Mouse (Mus musculus) MEL (cell line): ENCODE results near the gene Nod1. TPM values are rescaled to one million over a fixed set of nuclear protein-coding genes. Genes with fewer than 3 reads are reported as not detected.
A peak's percentile ranks its signal among the peaks of the same experiment; 100 is the strongest.

Experiments
- DNase-seq: peaks from one replicate; pipeline ENCODE4 v3.0.0; 2011; ENCODE audit warnings: low read depth, low spot score
- H3K27ac ChIP-seq: 2 replicates; pipeline ENCODE4 v1.5.1; 2012; ENCODE audit warnings: low read depth, mild to moderate bottlenecking, control low read depth, low read length, moderate library complexity; ENCODE audit not compliant: control insufficient read depth
- H3K27me3 ChIP-seq, 2 experiments: fragments of 150-350 bp in 1 of 2; sonication (generic) in 1 of 2; 2 replicates each; pipeline ENCODE4 v1.6.1; 2012; ENCODE audit warnings: low read length in 2 of 2, mild to moderate bottlenecking in 2 of 2, improper control_type of control experiment in 1 of 2, moderate library complexity in 1 of 2; ENCODE audit not compliant: insufficient read depth in 2 of 2, control insufficient read depth in 1 of 2
- H3K36me3 ChIP-seq, 2 experiments: 2 replicates each; pipeline ENCODE4 v1.6.1; 2012 to 2014; ENCODE audit warnings: low read length in 2 of 2, improper control_type of control experiment in 1 of 2, inconsistent platforms in 1 of 2, mild to moderate bottlenecking in 1 of 2; ENCODE audit not compliant: insufficient read depth in 2 of 2, control insufficient read depth in 1 of 2
- H3K4me1 ChIP-seq, 2 experiments: fragments of 150-350 bp in 1 of 2; sonication (generic) in 1 of 2; 2 replicates each; pipeline ENCODE4 v1.6.1; 2012; ENCODE audit warnings: low read length in 2 of 2, improper control_type of control experiment in 1 of 2, mild to moderate bottlenecking in 1 of 2; ENCODE audit not compliant: insufficient read depth in 2 of 2, control insufficient read depth in 1 of 2
- H3K4me3 ChIP-seq, 2 experiments: fragments of 150-350 bp in 1 of 2; sonication (generic) in 1 of 2; 2 replicates each; pipeline ENCODE4 v1.5.1; 2012; ENCODE audit warnings: low read depth in 2 of 2, low read length in 2 of 2, mild to moderate bottlenecking in 2 of 2, moderate library complexity in 2 of 2, control low read depth in 1 of 2, improper control_type of control experiment in 1 of 2; ENCODE audit not compliant: control insufficient read depth in 1 of 2, insufficient read depth in 1 of 2
- H3K79me2 ChIP-seq: 2 replicates; pipeline ENCODE4 v1.6.1; 2012; ENCODE audit warnings: mild to moderate bottlenecking, low read length, moderate library complexity; ENCODE audit not compliant: control insufficient read depth, poor library complexity, insufficient read depth
- H3K9ac ChIP-seq: 2 replicates; pipeline ENCODE4 v1.6.1; 2012; ENCODE audit warnings: low read depth, mild to moderate bottlenecking, control low read depth, low read length, moderate library complexity; ENCODE audit not compliant: control insufficient read depth, poor library complexity, severe bottlenecking
- H3K9me3 ChIP-seq: fragments of 150-350 bp; sonication (generic); replicated peaks from 2 replicates; pipeline ENCODE4 v1.6.1; 2012; ENCODE audit warnings: mild to moderate bottlenecking, low read length, improper control_type of control experiment, moderate library complexity; ENCODE audit not compliant: insufficient read depth
- ELF1 ChIP-seq: IDR thresholded peaks from 2 replicates; pipeline ENCODE4 v1.6.1; 2014; ENCODE audit warnings: low read depth, mild to moderate bottlenecking, inconsistent platforms, low read length, improper control_type of control experiment, moderate library complexity
- EP300 ChIP-seq, 2 experiments: IDR thresholded peaks; 2 replicates each; pipeline ENCODE4 v1.6.1; 2011; ENCODE audit warnings: improper control_type of control experiment in 2 of 2, low read length in 2 of 2, low read depth in 1 of 2, mild to moderate bottlenecking in 1 of 2
- ETS1 ChIP-seq: IDR thresholded peaks from 2 replicates; pipeline ENCODE4 v1.6.1; 2012; ENCODE audit warnings: low read depth, mild to moderate bottlenecking, inconsistent platforms, low read length, improper control_type of control experiment, moderate library complexity
- GABPA ChIP-seq: IDR thresholded peaks from 2 replicates; pipeline ENCODE4 v1.6.1; 2012; ENCODE audit warnings: low read depth, mild to moderate bottlenecking, inconsistent platforms, low read length, improper control_type of control experiment, moderate library complexity
- GATA1 ChIP-seq: IDR thresholded peaks from 2 replicates; pipeline ENCODE4 v1.6.1; 2011; ENCODE audit warnings: low read depth, low read length, improper control_type of control experiment
- JUND ChIP-seq: IDR thresholded peaks from 2 replicates; pipeline ENCODE4 v1.6.1; 2011; ENCODE audit warnings: low read depth, mild to moderate bottlenecking, improper control_type of control experiment, low read length
- KAT2A ChIP-seq: conservative IDR thresholded peaks from 2 replicates; pipeline ENCODE4 v1.6.1; 2012; ENCODE audit warnings: low read depth, low read length, improper control_type of control experiment, inconsistent platforms
- MXI1 ChIP-seq: IDR thresholded peaks from 2 replicates; pipeline ENCODE4 v1.6.1; 2011; ENCODE audit warnings: mild to moderate bottlenecking, low read depth, low read length, improper control_type of control experiment
- MYB ChIP-seq: IDR thresholded peaks from 2 replicates; pipeline ENCODE4 v1.6.1; 2011; ENCODE audit warnings: mild to moderate bottlenecking, low read depth, low read length, improper control_type of control experiment
- MYC ChIP-seq: IDR thresholded peaks from 2 replicates; pipeline ENCODE4 v1.6.1; 2011; ENCODE audit warnings: low read depth, mild to moderate bottlenecking, low read length, improper control_type of control experiment, moderate library complexity
- POLR2A ChIP-seq, 2 experiments: IDR thresholded peaks; 2 replicates each; pipeline ENCODE4 v1.6.1; 2011 to 2012; ENCODE audit warnings: low read length in 2 of 2, mild to moderate bottlenecking in 2 of 2, control low read depth in 1 of 2, improper control_type of control experiment in 1 of 2, low read depth in 1 of 2, moderate library complexity in 1 of 2; ENCODE audit not compliant: control insufficient read depth in 1 of 2, insufficient read depth in 1 of 2, poor library complexity in 1 of 2
- POLR2AphosphoS2 ChIP-seq: IDR thresholded peaks from 2 replicates; pipeline ENCODE4 v1.6.1; 2011; ENCODE audit warnings: low read length, improper control_type of control experiment
- SIN3A ChIP-seq: IDR thresholded peaks from 2 replicates; pipeline ENCODE4 v1.6.1; 2012; ENCODE audit warnings: low read length, improper control_type of control experiment, inconsistent platforms
- SMC3 ChIP-seq: IDR thresholded peaks from 2 replicates; pipeline ENCODE4 v1.6.1; 2011; ENCODE audit warnings: low read depth, low read length, improper control_type of control experiment
- TBP ChIP-seq: IDR thresholded peaks from 2 replicates; pipeline ENCODE4 v1.8.0; 2011; ENCODE audit warnings: low read depth, low read length, improper control_type of control experiment
- TCF12 ChIP-seq: IDR thresholded peaks from 2 replicates; pipeline ENCODE4 v1.6.1; 2014; ENCODE audit warnings: low read depth, mild to moderate bottlenecking, inconsistent platforms, low read length, improper control_type of control experiment, moderate library complexity
- USF1 ChIP-seq: IDR thresholded peaks from 2 replicates; pipeline ENCODE4 v1.6.1; 2014; ENCODE audit warnings: low read depth, mild to moderate bottlenecking, inconsistent platforms, low read length, improper control_type of control experiment, moderate library complexity
- ZC3H11A ChIP-seq: IDR thresholded peaks from 2 replicates; pipeline ENCODE4 v1.6.1; 2012; ENCODE audit warnings: low read depth, mild to moderate bottlenecking, inconsistent platforms, low read length, improper control_type of control experiment
- ZKSCAN1 ChIP-seq: IDR thresholded peaks from 2 replicates; pipeline ENCODE4 v1.6.1; 2012; ENCODE audit warnings: low read depth, mild to moderate bottlenecking, inconsistent platforms, low read length, improper control_type of control experiment, moderate library complexity
- ZMIZ1 ChIP-seq: IDR thresholded peaks from 2 replicates; pipeline ENCODE4 v1.6.1; 2012; ENCODE audit warnings: low read depth, mild to moderate bottlenecking, inconsistent platforms, low read length, improper control_type of control experiment, moderate library complexity
- ZNF384 ChIP-seq: IDR thresholded peaks from 2 replicates; pipeline ENCODE4 v1.6.1; 2012; ENCODE audit warnings: low read depth, mild to moderate bottlenecking, inconsistent platforms, low read length, improper control_type of control experiment
- polyA plus RNA-seq, 2 experiments: library from polyadenylated mRNA; stranded (reverse) in 1 of 2; unstranded in 1 of 2; fragments of >175 nt in 1 of 2; fragments of >200 nt in 1 of 2; gene quantifications; 2 replicates each; pipeline versions ENCODE4 v1.2.1 to v1.2.4; 2012; ENCODE audit warnings: low replicate concordance in 2 of 2, low read depth in 1 of 2; ENCODE audit not compliant: insufficient read length in 2 of 2, insufficient read depth in 1 of 2, missing spikeins in 1 of 2
- total RNA-seq: library from RNA; depleted of rRNA; stranded (reverse); fragments of 300-350 nt; gene quantifications from 2 replicates; pipeline ENCODE4 v1.2.3, GENCODE M21; 2012

Gene Nod1
- total and polyA plus RNA-seq, 3 experiments: 0.12 to 0.21 TPM; not detected in 1

DNA sequence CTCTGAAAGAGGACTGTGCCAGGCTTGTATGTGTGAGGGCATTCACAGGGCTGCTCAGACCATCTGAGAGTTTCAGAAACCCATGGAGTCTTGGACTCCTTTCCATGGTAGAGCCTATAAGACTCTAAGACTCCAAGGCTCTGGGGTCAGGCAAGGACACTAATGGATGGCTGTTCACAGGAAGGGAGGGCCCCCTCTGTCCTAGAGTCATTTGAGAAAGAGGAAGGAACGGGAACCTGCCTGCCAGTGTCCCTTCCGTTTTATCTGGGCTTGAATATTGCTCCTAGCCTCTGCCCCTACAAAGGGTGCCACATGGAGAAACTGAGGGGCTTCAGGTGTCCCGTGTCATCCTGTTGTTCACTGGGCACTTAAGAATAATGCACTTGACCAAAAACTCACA lies 38.5 kb downstream of the Nod1 start (continued):
- no peak for TF ChIP-seq ZNF384

DNA sequence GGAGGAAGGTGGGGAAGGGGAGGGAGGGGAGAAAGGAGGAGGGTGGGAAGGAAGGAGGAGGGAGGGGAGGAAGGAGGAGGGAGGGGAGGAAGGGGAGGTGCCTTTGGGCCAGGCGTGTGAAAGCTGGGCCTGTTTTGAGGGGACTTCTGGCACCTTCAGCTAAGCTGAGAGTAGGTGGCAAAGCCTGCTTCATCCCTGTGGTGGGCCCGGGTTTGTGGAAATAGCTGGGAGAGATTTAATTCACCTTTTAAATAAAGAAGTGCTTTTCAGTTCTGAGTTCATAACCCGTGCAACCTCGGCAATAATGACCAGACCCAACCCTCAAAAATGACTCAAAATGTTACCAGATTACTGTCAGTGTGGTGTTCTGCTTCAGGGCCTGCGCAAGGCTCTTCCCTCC lies 39.2 kb downstream of the Nod1 start:
- no peak overlapping the region; the same call in 1 of the 2 replicates for H3K27ac ChIP-seq
- peaks cover 0 to 13% of the 10 kb centered on the region in 2 experiments; a peak in 2 of 4 replicates for H3K36me3 ChIP-seq
- no peaks in the 10 kb centered on the region for H3K27me3 ChIP-seq
- H3K9me3 ChIP-seq: no peaks in the 10 kb centered on the region
- no peak overlapping the region for H3K9ac ChIP-seq
- no peak for TF ChIP-seq MYB
- no peak for TF ChIP-seq ZKSCAN1
- no peak for TF ChIP-seq USF1
- TF ChIP-seq TBP: no peak
- peak; percentile 18 for DNase-seq
- no peaks in the 10 kb centered on the region for H3K79me2 ChIP-seq
- no peak overlapping the region for H3K4me3 ChIP-seq
- peaks cover 5 to 24% of the 10 kb centered on the region in 2 experiments for H3K4me1 ChIP-seq

DNA sequence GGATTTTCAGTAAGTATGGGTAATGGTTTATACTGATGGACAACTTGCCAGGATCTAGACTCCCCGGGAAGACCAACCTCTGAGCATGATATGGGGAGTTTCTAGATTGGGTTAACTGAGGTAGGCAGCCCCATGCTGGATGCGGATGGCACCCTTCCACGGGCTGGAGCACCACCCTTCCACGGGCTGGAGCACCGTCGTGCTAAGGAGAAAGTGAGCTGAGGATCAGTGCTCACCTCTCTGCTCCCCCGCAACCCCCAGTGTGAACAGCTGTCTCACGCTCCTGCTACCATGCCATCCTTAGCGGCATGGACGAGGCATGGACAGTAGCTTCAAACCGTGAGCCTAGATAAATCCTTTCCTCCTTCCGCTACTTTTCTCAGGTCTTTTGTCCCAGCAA lies 39.9 kb downstream of the Nod1 start:
- TF ChIP-seq ELF1 (no peak), ZC3H11A (no peak), GATA1 (no peak), POLR2A (IDR thresholded peaks at IDR 0.05; ENCODE audit: control insufficient read depth in 1 of 2, insufficient read depth in 1 of 2, low read depth in 1 of 2, low read length in 2 of 2, poor library complexity in 1 of 2) (no peak), POLR2AphosphoS2 (no peak), MYC (no peak), MXI1 (no peak), KAT2A (no peak), SMC3 (no peak), SIN3A (no peak), ZKSCAN1 (no peak), TCF12 (no peak), ETS1 (no peak), EP300 (IDR thresholded peaks at IDR 0.05; ENCODE audit: low read depth in 1 of 2, low read length in 2 of 2) (no peak), JUND (no peak), MYB (no peak), GABPA (no peak), ZMIZ1 (no peak)
- DNase-seq: no peak
- H3K27me3 ChIP-seq: no peaks in the 10 kb centered on the region
- no peak overlapping the region for H3K4me3 ChIP-seq
- no peak overlapping the region for H3K27ac ChIP-seq
- no peaks in the 10 kb centered on the region for H3K79me2 ChIP-seq
- H3K36me3 ChIP-seq: peaks cover 0 to 13% of the 10 kb centered on the region in 2 experiments; a peak in 2 of 4 replicates
- no peak overlapping the region for H3K9ac ChIP-seq
- peaks cover 5 to 24% of the 10 kb centered on the region in 2 experiments for H3K4me1 ChIP-seq
- H3K9me3 ChIP-seq: no peaks in the 10 kb centered on the region
